Mouse (Mus musculus) bone marrow, adult 2 months (tissue): Measurements from ENCODE around the gene Pola1. TPM values are rescaled to one million over a fixed set of nuclear protein-coding genes. Genes with fewer than 3 reads are reported as not detected.

Experiments
- H3K27ac ChIP-seq: fragments of 200-500 bp; 2 replicates; pipeline ENCODE4 v1.5.1; 2012; ENCODE audit warnings: low read depth, mild to moderate bottlenecking, control low read depth, inconsistent platforms, low read length; ENCODE audit not compliant: control insufficient read depth, poor library complexity, insufficient read depth
- H3K4me1 ChIP-seq: fragments of 200-500 bp; 2 replicates; pipeline ENCODE4 v1.6.1; 2011; ENCODE audit warnings: low read length; ENCODE audit not compliant: control insufficient read depth, insufficient read depth
- H3K4me3 ChIP-seq: fragments of 200-500 bp; replicated peaks from 2 replicates; pipeline ENCODE3; 2011; ENCODE audit warnings: mild to moderate bottlenecking, low read depth, low read length, control low read depth; ENCODE audit not compliant: control insufficient read depth
- CTCF ChIP-seq: fragments of 200-500 bp; IDR thresholded peaks from 2 replicates; pipeline ENCODE4 v1.5.1; 2011; ENCODE audit warnings: low read length, control low read depth; ENCODE audit not compliant: control insufficient read depth, insufficient read depth
- POLR2A ChIP-seq: fragments of 200-500 bp; IDR thresholded peaks from 2 replicates; pipeline ENCODE4 v1.6.1; 2011; ENCODE audit warnings: low read depth, mild to moderate bottlenecking, control low read depth, low read length, borderline replicate concordance; ENCODE audit not compliant: control insufficient read depth
- WGBS: fragments of 180-500 bp; shearing (Covaris S2); methylation state at CpG from one replicate; pipeline ENCODE4 v1.1.7; 2018; 5-methylcytosine and 5-hydroxymethylcytosine counted together
- polyA plus RNA-seq: library from polyadenylated mRNA; stranded (reverse); fragments of >200 nt; gene quantifications from 2 replicates; pipeline ENCODE4 v1.2.4, GENCODE M21; 2011; ENCODE audit warnings: low replicate concordance; ENCODE audit not compliant: missing spikeins, insufficient read depth, insufficient read length

Gene Pola1
- polyA plus RNA-seq, 1 experiment: 26.2 TPM

GRCm38 (mm10) chrX:93301798-93302197 lies 330.2 kb downstream of the Pola1 start:
- no peaks in the 10 kb centered on the region for H3K4me1 ChIP-seq
- no peak overlapping the region for H3K4me3 ChIP-seq
- 29% methylated on average over 7 of the region's 7 CpGs for whole genome bisulfite sequencing
- H3K27ac ChIP-seq: no peak overlapping the region
- TF ChIP-seq CTCF (no peak), POLR2A (no peak)

GRCm38 (mm10) chrX:93300183-93300815 lies 331.7 kb downstream of the Pola1 start:
- Histone ChIP-seq H3K4me1 (no peaks in the 10 kb centered on the region), H3K4me3 (no peak overlapping the region), H3K27ac (no peak overlapping the region)
- WGBS: 60% methylated on average over 10 of the region's 10 CpGs
- no peak for TF ChIP-seq POLR2A
- TF ChIP-seq CTCF: no peak

- no peak overlapping the region for H3K4me3 ChIP-seq
These were observed 332.2 kb downstream of the Pola1 start for GRCm38 (mm10) chrX:93299771-93300170.

GRCm38 (mm10) chrX:93299046-93299626 lies 332.8 kb downstream of the Pola1 start:
- no peak overlapping the region for H3K4me3 ChIP-seq
- 13% methylated on average over 42 of the region's 43 CpGs for WGBS
- TF ChIP-seq POLR2A: no peak
- no peak for TF ChIP-seq CTCF
- no peak overlapping the region for H3K27ac ChIP-seq
- H3K4me1 ChIP-seq: no peaks in the 10 kb centered on the region

More at GRCm38 (mm10) chrX:93299771-93300170, 332.2 kb downstream of the Pola1 start:
- no peak for TF ChIP-seq CTCF
- no peak for TF ChIP-seq POLR2A
- H3K4me1 ChIP-seq: no peaks in the 10 kb centered on the region
- H3K27ac ChIP-seq: no peak overlapping the region
- 43% methylated on average over 6 of the region's 6 CpGs for WGBS

GRCm38 (mm10) chrX:93297001-93297441 lies 334.9 kb downstream of the Pola1 start:
- 14% methylated on average over 40 of the region's 40 CpGs for WGBS
- TF ChIP-seq POLR2A (no peak), CTCF (no peak)
- no peak overlapping the region for H3K4me3 ChIP-seq
- no peaks in the 10 kb centered on the region for H3K4me1 ChIP-seq
- H3K27ac ChIP-seq: no peak overlapping the region

- Histone ChIP-seq H3K4me3 (no peak overlapping the region), H3K4me1 (no peaks in the 10 kb centered on the region), H3K27ac (no peak overlapping the region)
- TF ChIP-seq CTCF (no peak), POLR2A (no peak)
- 24% methylated on average over 5 of the region's 5 CpGs for WGBS
These were observed 336.1 kb downstream of the Pola1 start for GRCm38 (mm10) chrX:93295819-93296218.

GRCm38 (mm10) chrX:93294736-93295490 lies 337.0 kb downstream of the Pola1 start:
- TF ChIP-seq POLR2A: no peak
- no peak for TF ChIP-seq CTCF
- 19% methylated on average over 24 of the region's 25 CpGs for WGBS
- Histone ChIP-seq H3K27ac (no peak overlapping the region), H3K4me3 (no peak overlapping the region), H3K4me1 (no peaks in the 10 kb centered on the region)

- H3K27ac ChIP-seq: no peak overlapping the region
- H3K4me3 ChIP-seq: no peak overlapping the region
- H3K4me1 ChIP-seq: no peaks in the 10 kb centered on the region
- WGBS: 22% methylated on average over 6 of the region's 6 CpGs
- no peak for TF ChIP-seq CTCF
- TF ChIP-seq POLR2A: no peak
These were observed 339.9 kb downstream of the Pola1 start for GRCm38 (mm10) chrX:93292031-93292430.
